Mouse (Mus musculus) frontal cortex, postnatal 14 days (tissue): ENCODE results near the gene Catspere2.

Experiments used
- DNase-seq, 2 experiments: peaks; one replicate each; pipeline ENCODE4 v3.0.0; 2022; ENCODE audit warnings: low spot score in 2 of 2

The Catspere2 gene

GRCm38 (mm10) chr1:178219166-178220077 is 236.2 kb downstream of the Catspere2 start:
- no peak for DNase-seq
